Comparison of ENCODE assay signal across 17 mouse cellular contexts in genomic region chr4:149752836-149753235, GRCm38 (mm10). TPM values are rescaled to one million over a fixed set of nuclear protein-coding genes. Genes with fewer than 3 reads are reported as not detected.
DNase-seq lines count a peak whose midpoint lies in the region; ATAC-seq and TF ChIP-seq lines count a peak whose summit lies in the region.
"Had no signal": no experiment of that assay in that cellular context is flagged by ENCODE, and none has a peak within 500 bp of the region (broad histone marks: within the 10 kb centered on the region; RNA-seq: fewer than 3 reads in every experiment).

No protein-coding gene starts in this region.

- ATAC-seq in midbrain, embryonic 13.5 days = peak; percentile 65; the same call in 1 of the 2 replicates
- no peak for ATAC-seq in hindbrain, embryonic 16.5 days
- ATAC-seq: inflammation-experienced regulatory T-cells, adult 6 months; Patski had no signal

- no peaks in the 10 kb centered on the region for H3K9me3 ChIP-seq in midbrain, embryonic 13.5 days
- no peaks in the 10 kb centered on the region for H3K9me3 ChIP-seq in midbrain, embryonic 10.5 days (replicated peaks)
- H3K9me3 ChIP-seq in E14TG2a.4 (ENCODE audit: low read length) (no peaks in the 10 kb centered on the region), MEL (replicated peaks; ENCODE audit: insufficient read depth, low read length) (no peaks in the 10 kb centered on the region)
- no peaks in the 10 kb centered on the region for H3K9me3 ChIP-seq in hindbrain, embryonic 16.5 days (ENCODE audit: control insufficient read depth, low read length)
- H3K9me3 ChIP-seq: embryonic facial prominence, embryonic 12.5 days; embryonic facial prominence, embryonic 15.5 days; heart, embryonic 12.5 days; heart, embryonic 15.5 days; hindbrain, embryonic 10.5 days; hindbrain, embryonic 13.5 days had no signal

- DNase-seq in midbrain, embryonic 10.5 days (ENCODE audit: low spot score) = no peak
- no peak for DNase-seq in MEL (ENCODE audit: low read depth, low spot score)
- no peak for DNase-seq in layer of hippocampus, postnatal 36 days
- DNase-seq: gastrocnemius, postnatal 25 days had no signal

- H3K27ac ChIP-seq in midbrain, embryonic 13.5 days = no peak overlapping the region
- no peak overlapping the region for H3K27ac ChIP-seq in midbrain, embryonic 10.5 days (replicated peaks)
- H3K27ac ChIP-seq in MEL (ENCODE audit: control insufficient read depth, low read depth, low read length) = no peak overlapping the region
- no peak overlapping the region for H3K27ac ChIP-seq in hindbrain, embryonic 16.5 days (ENCODE audit: low read depth, low read length)
- H3K27ac ChIP-seq: embryonic facial prominence, embryonic 12.5 days; embryonic facial prominence, embryonic 15.5 days; heart, embryonic 15.5 days; hindbrain, postnatal 0 days had no signal

- peaks cover 11% of the 10 kb centered on the region for H3K36me3 ChIP-seq in midbrain, embryonic 13.5 days
- H3K36me3 ChIP-seq in midbrain, embryonic 10.5 days = peaks cover 29% of the 10 kb centered on the region
- H3K36me3 ChIP-seq in E14TG2a.4 (ENCODE audit: insufficient read depth, low read length) = peaks cover 64% of the 10 kb centered on the region
- H3K36me3 ChIP-seq in MEL (ENCODE audit: control insufficient read depth in 1 of 2, insufficient read depth in 2 of 2, low read length in 2 of 2) = peaks cover 0 to 39% of the 10 kb centered on the region in 2 experiments; a peak in 2 of 4 replicates
- H3K36me3 ChIP-seq in hindbrain, embryonic 16.5 days (ENCODE audit: control insufficient read depth, insufficient read depth, low read length) = peaks cover 5% of the 10 kb centered on the region; the same call in 1 of the 2 replicates

- TF ChIP-seq RAD21 in MEL (IDR thresholded peaks at IDR 0.05; ENCODE audit: low read depth, low read length) = no peak

- H3K4me3 ChIP-seq in midbrain, embryonic 13.5 days (replicated peaks) = no peak overlapping the region
- H3K4me3 ChIP-seq in midbrain, embryonic 10.5 days = no peak overlapping the region
- H3K4me3 ChIP-seq in E14TG2a.4 (replicated peaks; ENCODE audit: low read length) (0 out of 2 replicates have a peak overlapping the region, but pooled peaks have one; percentile 52), MEL (ENCODE audit: control insufficient read depth in 1 of 2, insufficient read depth in 1 of 2, low read depth in 2 of 2, low read length in 2 of 2) (no peak overlapping the region)
- H3K4me3 ChIP-seq in hindbrain, embryonic 16.5 days (ENCODE audit: low read length) = no peak overlapping the region
- H3K4me3 ChIP-seq: embryonic facial prominence, embryonic 15.5 days; heart, embryonic 12.5 days; heart, embryonic 15.5 days; hindbrain, embryonic 10.5 days; hindbrain, embryonic 13.5 days had no signal

- peaks cover 25% of the 10 kb centered on the region for H3K4me1 ChIP-seq in midbrain, embryonic 13.5 days (replicated peaks)
- peaks cover 37% of the 10 kb centered on the region for H3K4me1 ChIP-seq in midbrain, embryonic 10.5 days
- peaks cover 69% of the 10 kb centered on the region for H3K4me1 ChIP-seq in E14TG2a.4 (replicated peaks; ENCODE audit: low read depth, low read length)
- no peaks in the 10 kb centered on the region for H3K4me1 ChIP-seq in MEL (ENCODE audit: control insufficient read depth in 1 of 2, insufficient read depth in 2 of 2, low read length in 2 of 2)
- H3K4me1 ChIP-seq in hindbrain, embryonic 16.5 days (ENCODE audit: control insufficient read depth, insufficient read depth, low read depth, low read length) = no peaks in the 10 kb centered on the region; the same call in 1 of the 2 replicates
- H3K4me1 ChIP-seq: embryonic facial prominence, embryonic 15.5 days; heart, embryonic 15.5 days had no signal

- no peak for TF ChIP-seq CTCF in E14TG2a.4 (conservative IDR thresholded peaks at IDR 0.05; ENCODE audit: low read length)
- TF ChIP-seq CTCF in MEL (IDR thresholded peaks at IDR 0.05 in 2 of 3, conservative IDR thresholded peaks at IDR 0.05 in 1 of 3; ENCODE audit: control insufficient read depth in 1 of 3, insufficient read depth in 1 of 3, low read depth in 2 of 3, low read length in 3 of 3, poor library complexity in 1 of 3, severe bottlenecking in 1 of 3) = no peak

- no peak for TF ChIP-seq POLR2A in MEL (IDR thresholded peaks at IDR 0.05; ENCODE audit: control insufficient read depth in 1 of 2, insufficient read depth in 1 of 2, low read depth in 1 of 2, low read length in 2 of 2, poor library complexity in 1 of 2)

- 40% methylated on average over 3 of the region's 3 CpGs for WGBS in midbrain, embryonic 13.5 days
- 63% methylated on average over 3 of the region's 3 CpGs for WGBS in midbrain, embryonic 10.5 days
- 57% methylated on average over 3 of the region's 3 CpGs for WGBS in hindbrain, embryonic 16.5 days

- no peaks in the 10 kb centered on the region for H3K79me2 ChIP-seq in MEL (ENCODE audit: control insufficient read depth, insufficient read depth, low read length, poor library complexity)

- H3K4me2 ChIP-seq in midbrain, embryonic 13.5 days (replicated peaks) = no peak overlapping the region
- H3K4me2 ChIP-seq in hindbrain, embryonic 16.5 days (ENCODE audit: low read length) = no peak overlapping the region
- H3K4me2 ChIP-seq: heart, embryonic 12.5 days; heart, embryonic 15.5 days; hindbrain, embryonic 13.5 days had no signal

- no peak overlapping the region for H3K9ac ChIP-seq in midbrain, embryonic 13.5 days (replicated peaks)
- no peak overlapping the region for H3K9ac ChIP-seq in MEL (ENCODE audit: control insufficient read depth, low read depth, low read length, poor library complexity, severe bottlenecking)
- H3K9ac ChIP-seq in hindbrain, embryonic 16.5 days (ENCODE audit: low read depth, low read length) = no peak overlapping the region
- H3K9ac ChIP-seq: embryonic facial prominence, embryonic 12.5 days; embryonic facial prominence, embryonic 15.5 days; heart, embryonic 12.5 days; heart, embryonic 15.5 days; hindbrain, embryonic 13.5 days had no signal

- no peak for TF ChIP-seq EP300 in MEL (IDR thresholded peaks at IDR 0.05; ENCODE audit: low read depth in 1 of 2, low read length in 2 of 2)

- peaks cover 11% of the 10 kb centered on the region for H3K27me3 ChIP-seq in midbrain, embryonic 13.5 days
- H3K27me3 ChIP-seq in midbrain, embryonic 10.5 days (ENCODE audit: low read depth, poor library complexity, severe bottlenecking) = peaks cover 23% of the 10 kb centered on the region
- H3K27me3 ChIP-seq in E14TG2a.4 (ENCODE audit: insufficient read depth, low read length) = no peaks in the 10 kb centered on the region
- no peaks in the 10 kb centered on the region for H3K27me3 ChIP-seq in MEL (ENCODE audit: control insufficient read depth in 1 of 2, insufficient read depth in 2 of 2, low read length in 2 of 2)
- H3K27me3 ChIP-seq in hindbrain, embryonic 16.5 days (replicated peaks; ENCODE audit: control insufficient read depth, insufficient read depth, low read length) = no peaks in the 10 kb centered on the region
- H3K27me3 ChIP-seq: CH12.LX; embryonic facial prominence, embryonic 12.5 days; embryonic facial prominence, embryonic 15.5 days; heart, embryonic 12.5 days; heart, embryonic 15.5 days; hindbrain, embryonic 13.5 days; Patski had no signal

TF ChIP-seq in MEL, 35 proteins besides CTCF, POLR2A, EP300 and RAD21:
- no peak for TF ChIP-seq JUND (IDR thresholded peaks at IDR 0.05; ENCODE audit: low read depth, low read length)
- TF ChIP-seq POLR2AphosphoS2 (IDR thresholded peaks at IDR 0.05; ENCODE audit: low read length) = peak; percentile 24; the same call in 1 of the 2 replicates
- no peak for TF ChIP-seq TCF12 (IDR thresholded peaks at IDR 0.05; ENCODE audit: low read depth, low read length)
- no peak for TF ChIP-seq MYC (IDR thresholded peaks at IDR 0.05; ENCODE audit: low read depth, low read length)

RNA-seq across cellular contexts. Expression of gene Tmem201, which starts 15.0 kb away (rescaled TPM):
- polyA plus RNA-seq in midbrain, embryonic 13.5 days (2015; fragmentation: Nextera tagmentation; extraction: Ambion mirVana) = 37.7 and 40.6 TPM in 2 replicates
- polyA plus RNA-seq in midbrain, embryonic 10.5 days (2016; fragmentation: Nextera tagmentation; extraction: Ambion mirVana) = 38.7 and 44.3 TPM in 2 replicates
- 28.3 and 31.5 TPM in 2 replicates for total RNA-seq in MEL (2012; rRNA removed)
- 10 to 100 TPM in 1 of 2 experiments, not detected in 1; 60.6 TPM for polyA plus RNA-seq in MEL (2012; ENCODE audit: insufficient read depth in 1 of 2, insufficient read length in 2 of 2, low read depth in 1 of 2, low replicate concordance in 2 of 2, missing spikeins in 1 of 2)
- 10 to 100 TPM; 64.9 to 67.5 TPM for total RNA-seq in layer of hippocampus, postnatal 36 days (2021)
- polyA plus RNA-seq in hindbrain, embryonic 16.5 days (2015; fragmentation: Nextera tagmentation; extraction: Ambion mirVana) = 43.9 and 49.7 TPM in 2 replicates

RNA-seq across cellular contexts. Expression of gene Slc25a33, which starts 21.2 kb away (rescaled TPM):
- 20.2 and 21.9 TPM in 2 replicates for polyA plus RNA-seq in midbrain, embryonic 13.5 days (2015; fragmentation: Nextera tagmentation; extraction: Ambion mirVana)
- polyA plus RNA-seq in midbrain, embryonic 10.5 days (2016; fragmentation: Nextera tagmentation; extraction: Ambion mirVana) = 16.3 and 18.0 TPM in 2 replicates
- total RNA-seq in MEL (2012; rRNA removed) = 20.6 and 21.4 TPM in 2 replicates
- polyA plus RNA-seq in MEL (2012; ENCODE audit: insufficient read depth in 1 of 2, insufficient read length in 2 of 2, low read depth in 1 of 2, low replicate concordance in 2 of 2, missing spikeins in 1 of 2) = 100 to 1,000 TPM in 1 of 2 experiments, 10 to 100 TPM in 1; 24.8 to 103 TPM
- total RNA-seq in layer of hippocampus, postnatal 36 days (2021) = 10 to 100 TPM; 33.0 to 36.4 TPM
- polyA plus RNA-seq in hindbrain, embryonic 16.5 days (2015; fragmentation: Nextera tagmentation; extraction: Ambion mirVana) = 33.2 and 37.2 TPM in 2 replicates

RNA-seq across cellular contexts. Expression of gene Pik3cd, which starts 50.5 kb away (rescaled TPM):
- polyA plus RNA-seq in midbrain, embryonic 13.5 days (2015; fragmentation: Nextera tagmentation; extraction: Ambion mirVana) = 13.2 and 13.7 TPM in 2 replicates
- polyA plus RNA-seq in midbrain, embryonic 10.5 days (2016; fragmentation: Nextera tagmentation; extraction: Ambion mirVana) = 7.9 and 11.2 TPM in 2 replicates
- total RNA-seq in MEL (2012; rRNA removed) = 45.7 and 45.9 TPM in 2 replicates
- 100 to 1,000 TPM in 1 of 2 experiments, 10 to 100 TPM in 1; 49.8 to 152 TPM for polyA plus RNA-seq in MEL (2012; ENCODE audit: insufficient read depth in 1 of 2, insufficient read length in 2 of 2, low read depth in 1 of 2, low replicate concordance in 2 of 2, missing spikeins in 1 of 2)
- 10 to 100 TPM; 20.8 to 25.0 TPM for total RNA-seq in layer of hippocampus, postnatal 36 days (2021)
- 13.1 and 16.3 TPM in 2 replicates for polyA plus RNA-seq in hindbrain, embryonic 16.5 days (2015; fragmentation: Nextera tagmentation; extraction: Ambion mirVana)
